Mouse (Mus musculus): ENCODE measurements around the gene Olfr1443. TPM values are rescaled to one million over a fixed set of nuclear protein-coding genes. Genes with fewer than 3 reads are reported as not detected.
"Not testable (repeated sequence)": the region's sequence is repeated elsewhere in the genome, so short reads cannot be mapped to it uniquely, and the experiment has no call there.

Gene Olfr1443
- not detected in 2 replicates for polyA plus RNA-seq (2012; rRNA removed)

DNA sequence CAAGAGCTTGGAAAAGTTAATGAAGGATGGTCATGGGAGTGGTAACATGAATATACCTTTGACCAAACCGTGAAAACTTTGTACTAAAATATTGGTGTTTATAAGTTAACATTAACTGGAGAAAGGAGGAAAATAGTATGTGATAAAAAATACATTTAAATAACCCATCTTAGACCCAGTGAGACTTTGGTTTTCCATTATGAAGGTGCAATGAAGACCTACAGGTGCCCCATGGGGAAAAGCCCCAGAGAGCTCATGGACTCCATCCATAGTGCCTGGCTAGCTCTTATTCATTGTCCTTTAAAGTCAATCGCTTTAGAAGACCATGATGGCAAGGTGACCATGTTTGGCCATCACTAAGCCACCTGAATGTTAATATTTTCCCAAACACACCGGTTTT, at the start of gene Olfr1443:
TSS of gene Olfr1443 (plus strand) at position 301 of the 400 bp plus-strand sequence.
- no peak for DNase-seq (ENCODE audit: extremely low spot score in 1 of 2, low spot score in 1 of 2)

DNA sequence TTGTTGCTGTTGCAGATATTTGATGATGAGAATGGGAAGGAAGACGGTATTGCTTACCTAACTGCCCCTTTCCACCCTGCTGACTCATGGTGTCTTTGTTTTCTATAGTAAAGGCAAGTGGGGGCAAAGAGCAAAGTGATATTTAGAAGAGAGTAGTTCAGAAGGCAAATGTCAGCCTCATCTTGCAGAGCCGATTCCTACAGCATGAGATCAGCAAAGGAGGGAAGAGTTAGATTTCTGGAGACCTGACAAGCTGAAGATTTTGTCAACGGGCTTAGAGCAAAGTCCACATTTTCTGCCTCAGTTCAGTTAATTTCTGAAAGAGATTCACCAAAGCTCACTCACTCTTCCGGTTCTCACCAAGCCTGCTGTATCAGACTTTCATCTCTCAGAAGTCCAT, 44.7 kb upstream of the Olfr1443 start, which contains the start of gene Glyat:
TSS of gene Glyat (plus strand) at position 133 of the 400 bp plus-strand sequence.
- DNase-seq (ENCODE audit: extremely low spot score in 1 of 2, low spot score in 1 of 2), result no peak

DNA sequence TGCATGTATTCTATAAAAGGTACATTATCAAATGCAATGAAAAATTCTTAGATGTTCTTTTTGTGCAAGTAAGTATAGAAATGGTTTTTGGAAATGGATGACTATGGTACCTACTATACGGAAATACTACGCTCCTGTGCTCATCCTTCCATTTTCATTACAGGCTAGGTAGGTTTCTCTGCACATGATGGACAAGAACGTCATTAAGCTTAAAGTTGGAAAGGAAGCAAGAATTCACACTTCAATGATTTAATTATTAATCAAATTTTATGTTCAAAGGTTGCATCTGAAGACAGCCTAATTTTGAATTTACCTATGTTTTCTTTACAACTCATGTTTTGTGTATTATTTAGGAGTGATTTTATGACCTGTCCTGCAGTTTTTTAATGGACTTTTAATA, 43.7 kb upstream of the Olfr1443 start:
- DNase-seq (ENCODE audit: extremely low spot score in 1 of 2, low spot score in 1 of 2), result no peak

DNA sequence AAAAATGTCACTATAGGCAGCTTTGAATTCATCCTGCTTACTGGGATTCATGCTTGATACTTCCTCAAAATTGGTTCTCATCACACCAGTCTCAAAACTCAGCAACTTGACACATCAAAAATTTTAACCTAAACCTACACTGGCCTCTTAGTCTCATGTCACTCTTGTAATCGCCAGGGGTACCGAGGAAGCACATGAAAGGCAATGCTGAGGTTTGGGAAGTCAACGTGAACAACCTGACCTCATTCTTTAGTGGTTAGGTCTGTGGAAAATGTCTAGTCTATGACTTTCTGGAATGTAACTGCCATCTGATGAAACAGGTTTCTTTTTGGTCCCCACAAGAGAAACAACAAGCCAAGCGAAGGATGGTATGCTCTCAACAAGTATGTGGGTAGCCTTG, 42.9 kb upstream of the Olfr1443 start:
- DNase-seq (ENCODE audit: extremely low spot score in 1 of 2, low spot score in 1 of 2), result no peak

DNA sequence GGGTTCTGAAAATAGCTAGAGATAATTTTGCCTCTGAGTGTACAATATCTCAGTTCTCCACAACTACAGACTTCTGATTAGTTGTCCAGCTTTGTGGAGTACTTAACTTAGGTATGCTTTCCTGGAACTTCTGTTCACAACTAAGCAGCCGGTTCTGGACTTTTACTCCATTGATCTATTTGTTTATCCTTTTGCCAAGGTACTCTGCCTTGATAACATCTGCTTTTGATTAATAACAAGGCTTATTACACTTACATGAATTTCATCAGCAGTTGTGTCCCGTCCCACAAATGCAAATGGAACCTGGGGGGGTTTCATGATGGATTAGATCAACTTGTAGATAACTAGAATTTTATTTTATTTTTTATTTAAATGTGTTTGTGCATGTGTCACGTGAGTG, 41.0 kb upstream of the Olfr1443 start:
- no peak for DNase-seq (ENCODE audit: extremely low spot score in 1 of 2, low spot score in 1 of 2)

DNA sequence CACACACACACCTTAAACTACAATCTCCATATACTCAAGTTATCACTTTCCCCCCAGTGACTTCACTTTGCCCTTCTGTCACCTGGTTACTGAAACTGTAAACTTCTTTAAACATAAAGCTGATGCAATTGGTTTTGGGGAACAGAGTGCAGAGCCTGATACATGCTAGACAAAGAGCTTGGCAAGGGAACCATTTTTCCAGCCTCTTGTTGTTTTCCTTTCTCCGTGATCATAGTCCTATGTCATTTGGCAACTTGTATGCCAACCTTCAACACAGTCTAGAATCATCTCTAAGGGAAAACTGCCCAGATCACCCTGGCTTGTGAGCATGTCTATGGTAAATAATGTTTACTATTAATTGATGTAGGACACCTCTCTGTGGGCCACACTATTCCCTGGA, 39.9 kb upstream of the Olfr1443 start:
- no peak for DNase-seq (ENCODE audit: extremely low spot score in 1 of 2, low spot score in 1 of 2)

DNA sequence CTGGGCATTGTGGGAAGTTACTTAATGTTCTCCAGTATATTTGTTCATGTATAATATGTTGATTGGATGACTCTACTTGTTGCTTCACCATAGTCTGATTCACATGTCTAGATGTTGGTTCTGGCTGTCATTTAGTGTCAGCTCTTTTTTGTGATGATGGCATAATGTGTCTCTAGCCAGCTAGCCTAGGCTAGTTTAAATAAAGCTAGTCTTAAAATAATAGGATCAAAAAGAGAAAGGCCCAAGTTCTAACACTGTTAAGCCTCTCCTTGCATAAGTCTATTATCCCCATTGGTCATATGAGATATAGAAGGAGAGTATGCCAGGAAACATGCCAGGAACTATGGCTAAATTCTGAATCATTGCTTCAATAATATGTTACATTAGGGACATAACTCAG, 28.4 kb upstream of the Olfr1443 start:
- DNase-seq (ENCODE audit: extremely low spot score in 1 of 2, low spot score in 1 of 2), result no peak

DNA sequence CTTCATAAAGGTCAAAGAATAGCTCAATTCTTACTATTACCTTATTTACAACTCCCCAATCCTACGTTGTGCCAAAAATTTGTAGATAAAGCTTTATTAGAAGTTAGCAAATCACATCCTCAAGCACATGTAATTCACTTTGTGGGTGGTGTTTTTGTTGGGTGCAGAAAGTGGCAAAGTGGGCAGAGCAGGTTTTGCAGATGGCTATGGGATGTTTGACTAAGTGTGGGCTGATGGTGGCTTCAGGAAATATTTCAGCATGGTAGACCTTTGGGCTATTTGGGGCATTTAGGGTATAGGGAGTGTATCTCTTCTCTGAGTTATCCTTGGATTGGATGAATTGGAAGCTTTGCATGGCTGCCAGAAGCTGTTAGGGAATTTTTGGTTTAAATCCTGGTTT, 11.8 kb upstream of the Olfr1443 start:
- DNase-seq (ENCODE audit: extremely low spot score in 1 of 2, low spot score in 1 of 2), result no peak

DNA sequence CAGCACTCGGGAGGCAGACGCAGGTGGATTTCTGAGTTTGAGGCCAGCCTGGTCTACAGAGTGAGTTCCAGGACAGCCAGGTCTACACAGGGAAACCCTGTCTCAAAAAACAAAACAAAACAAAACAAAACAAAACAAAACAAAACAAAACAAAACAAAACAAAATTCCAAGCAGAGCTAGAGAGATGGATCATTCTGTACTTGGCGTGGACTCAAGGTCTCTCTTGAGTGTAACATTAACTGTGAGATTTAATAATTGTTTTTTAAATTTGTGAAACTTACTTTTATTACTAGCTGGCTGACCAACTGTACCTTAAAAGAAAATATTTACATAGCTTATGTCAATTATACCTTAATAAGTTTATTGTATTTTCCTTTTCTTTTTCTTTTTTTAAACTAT, 9.3 kb upstream of the Olfr1443 start:
- not testable (repeated sequence) for DNase-seq (ENCODE audit: extremely low spot score in 1 of 2, low spot score in 1 of 2)

DNA sequence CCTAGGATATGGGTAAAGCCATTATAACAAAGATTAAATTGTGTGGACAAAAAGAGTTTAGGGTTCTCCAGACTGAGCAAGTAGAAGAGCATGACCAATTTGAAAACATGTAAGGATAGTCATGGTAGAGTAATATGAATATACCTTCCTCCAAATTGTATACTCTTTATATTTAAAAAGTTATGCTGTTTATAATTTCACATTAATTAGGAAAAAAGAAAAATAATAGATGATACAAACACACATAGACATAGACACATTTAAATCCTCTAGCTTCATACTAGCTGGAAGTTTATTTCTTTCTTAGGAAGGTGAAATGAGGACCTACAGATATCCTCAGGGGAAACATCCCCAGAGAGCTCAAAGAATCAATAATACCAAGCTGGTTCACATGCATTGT, 7.8 kb upstream of the Olfr1443 start, which contains the start of gene Olfr1442:
TSS of gene Olfr1442 (plus strand) at position 301 of the 400 bp plus-strand sequence.
- DNase-seq (ENCODE audit: extremely low spot score in 1 of 2, low spot score in 1 of 2), result no peak

DNA sequence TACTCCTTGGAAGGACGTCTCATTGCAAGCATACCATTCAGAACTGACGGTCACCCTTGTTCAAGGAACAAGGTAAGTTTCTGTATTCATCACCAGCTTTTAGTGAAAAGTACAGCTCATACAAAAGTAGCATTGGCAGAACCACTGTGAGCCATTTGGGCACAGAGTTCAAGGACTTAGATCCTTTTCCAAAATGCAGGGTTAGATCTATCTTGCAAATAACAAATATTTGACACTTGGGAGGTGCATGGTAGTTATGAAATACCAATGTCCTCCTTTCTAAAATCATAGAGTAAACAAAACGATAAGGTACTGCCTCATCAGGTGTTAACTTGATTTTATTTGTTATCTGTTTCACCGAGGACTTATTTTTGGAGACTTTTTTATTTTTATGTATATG, 6.9 kb upstream of the Olfr1443 start:
- no peak for DNase-seq (ENCODE audit: extremely low spot score in 1 of 2, low spot score in 1 of 2)

DNA sequence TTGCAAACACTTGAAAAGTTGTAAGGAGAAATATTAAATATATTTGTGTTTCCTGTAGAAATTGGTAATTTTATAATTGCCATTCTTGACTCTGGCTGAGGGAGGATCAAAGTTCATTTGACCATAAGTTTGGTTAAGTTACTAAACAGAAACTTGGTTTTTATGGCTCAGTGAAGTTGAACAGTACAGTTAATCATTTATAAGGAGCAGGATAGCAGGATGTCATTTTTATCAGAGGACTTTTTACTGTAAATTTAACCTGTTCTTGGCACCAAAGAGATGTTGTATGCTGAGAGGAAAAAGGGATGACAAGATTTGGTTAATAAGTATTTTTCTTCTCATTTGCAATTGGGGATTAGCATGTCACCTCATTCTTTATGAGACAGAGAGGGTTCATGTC, 6.7 kb downstream of the Olfr1443 start:
- no peak for DNase-seq (ENCODE audit: extremely low spot score in 1 of 2, low spot score in 1 of 2)

DNA sequence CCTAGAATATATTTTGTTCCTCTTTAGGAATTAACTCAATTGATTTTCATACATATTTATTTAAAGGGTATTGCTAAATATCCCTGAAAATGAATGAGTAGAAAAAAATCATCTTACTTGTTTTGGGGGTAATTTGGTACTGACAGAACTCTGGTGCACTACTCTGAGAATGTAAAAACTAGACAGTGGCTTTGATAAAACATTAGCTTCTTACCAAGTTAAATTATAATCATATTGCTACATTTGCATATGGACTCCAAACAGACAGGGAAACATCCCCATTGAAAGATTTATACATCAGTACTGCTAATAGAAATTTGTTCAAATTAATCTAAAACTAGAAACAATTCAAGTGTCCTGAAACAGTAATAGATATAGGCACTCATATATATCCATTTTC, 7.3 kb downstream of the Olfr1443 start:
- DNase-seq (ENCODE audit: extremely low spot score in 1 of 2, low spot score in 1 of 2), result no peak

DNA sequence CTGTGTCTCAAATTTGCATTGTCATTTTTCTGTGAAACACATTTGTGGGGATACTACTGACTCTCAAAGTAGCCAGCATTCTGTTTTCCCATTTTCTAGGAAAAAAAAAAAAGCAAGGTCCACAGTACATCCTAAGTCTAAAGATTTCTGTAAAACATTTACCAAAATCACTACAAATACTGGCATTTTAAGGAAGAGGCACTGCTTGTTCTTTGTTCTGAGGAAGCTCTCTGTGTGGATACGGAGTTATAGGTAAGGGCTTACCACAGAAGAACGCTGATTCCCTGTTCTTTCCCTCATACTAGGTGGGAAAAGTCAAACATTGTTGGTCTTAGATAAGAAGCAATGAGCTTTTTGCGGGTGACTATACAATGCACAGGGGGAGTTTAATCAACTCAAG, 17.7 kb downstream of the Olfr1443 start, which contains the start of gene Keg1:
TSS of gene Keg1 (plus strand) at position 197 of the 400 bp plus-strand sequence.
- DNase-seq (ENCODE audit: extremely low spot score in 1 of 2, low spot score in 1 of 2), result no peak

DNA sequence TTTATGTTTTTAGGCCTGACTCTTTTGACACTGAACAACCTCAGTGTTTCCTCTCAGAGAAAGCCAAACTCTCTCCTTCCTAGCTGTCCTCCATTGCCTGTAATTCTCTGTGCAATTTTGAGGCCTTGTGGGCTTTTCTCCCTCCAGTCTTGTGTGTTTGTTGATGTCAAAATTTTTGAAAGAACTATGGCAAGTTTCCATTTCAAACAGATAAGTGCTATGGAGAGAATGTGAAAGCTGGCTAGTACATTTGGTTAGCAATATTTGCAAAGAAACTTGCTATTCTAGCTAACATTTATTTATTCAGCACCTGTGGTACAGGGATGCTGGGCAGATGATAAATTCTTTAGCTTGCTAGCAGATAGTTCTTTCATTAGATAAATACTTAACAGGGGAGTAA, 18.3 kb downstream of the Olfr1443 start:
- no peak for DNase-seq (ENCODE audit: extremely low spot score in 1 of 2, low spot score in 1 of 2)

DNA sequence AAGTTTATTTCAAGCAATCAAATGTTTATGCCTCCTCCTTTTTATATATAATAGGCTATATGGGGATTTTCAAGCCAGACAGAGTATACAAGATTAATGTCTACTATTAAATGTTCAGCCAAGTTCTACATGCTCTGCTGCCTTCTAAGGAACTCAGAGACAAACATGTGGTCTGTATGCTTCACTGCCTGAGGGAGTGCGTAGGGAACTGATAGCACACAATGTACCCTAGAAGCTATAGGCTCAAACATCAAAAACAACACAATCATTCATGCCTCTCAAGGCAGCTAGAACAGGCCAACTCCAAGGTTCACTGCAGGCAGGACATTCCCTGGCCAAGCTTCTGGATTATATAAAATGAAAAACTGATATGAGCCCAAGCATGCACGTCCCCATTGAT, 30.5 kb downstream of the Olfr1443 start:
- no peak for DNase-seq (ENCODE audit: extremely low spot score in 1 of 2, low spot score in 1 of 2)

DNA sequence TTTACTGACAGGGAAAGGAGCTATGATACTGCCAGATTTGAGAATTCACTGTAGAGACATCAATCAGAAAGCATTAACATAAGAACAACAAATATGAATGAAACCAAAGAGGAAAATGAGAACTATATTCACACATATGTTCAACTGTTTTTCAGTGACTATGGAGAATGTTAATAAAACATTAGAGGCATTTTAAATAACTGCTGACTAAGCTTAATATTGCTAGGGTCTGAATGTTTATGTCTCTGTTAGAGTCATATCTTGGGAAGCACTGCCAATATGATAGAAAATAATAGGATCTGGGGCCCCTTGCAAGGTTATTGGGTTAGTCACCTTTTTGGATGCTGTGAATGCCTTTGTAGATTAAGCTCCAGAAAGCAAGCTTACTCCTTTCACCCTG, 31.1 kb downstream of the Olfr1443 start:
- no peak for DNase-seq (ENCODE audit: extremely low spot score in 1 of 2, low spot score in 1 of 2)

DNA sequence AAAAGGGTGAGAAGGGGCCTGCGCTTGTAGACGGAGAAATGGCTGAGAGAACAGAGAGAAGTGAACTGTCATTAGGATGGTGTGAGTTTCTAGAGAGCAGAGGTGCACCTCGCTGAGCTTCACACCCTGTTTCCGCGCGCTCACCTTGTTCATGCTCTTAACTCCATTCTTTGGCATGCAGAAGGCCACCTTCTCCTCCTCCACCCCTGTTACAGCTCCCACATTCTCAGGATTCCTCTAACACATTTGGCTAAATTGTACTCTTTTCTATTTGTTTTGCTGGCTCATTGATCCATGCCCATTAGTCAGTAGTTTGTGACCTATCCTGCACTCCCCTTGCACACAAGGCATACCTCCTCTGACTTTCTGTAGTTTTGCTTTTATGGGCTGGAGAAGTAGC, 41.3 kb downstream of the Olfr1443 start:
- no peak for DNase-seq (ENCODE audit: extremely low spot score in 1 of 2, low spot score in 1 of 2)

DNA sequence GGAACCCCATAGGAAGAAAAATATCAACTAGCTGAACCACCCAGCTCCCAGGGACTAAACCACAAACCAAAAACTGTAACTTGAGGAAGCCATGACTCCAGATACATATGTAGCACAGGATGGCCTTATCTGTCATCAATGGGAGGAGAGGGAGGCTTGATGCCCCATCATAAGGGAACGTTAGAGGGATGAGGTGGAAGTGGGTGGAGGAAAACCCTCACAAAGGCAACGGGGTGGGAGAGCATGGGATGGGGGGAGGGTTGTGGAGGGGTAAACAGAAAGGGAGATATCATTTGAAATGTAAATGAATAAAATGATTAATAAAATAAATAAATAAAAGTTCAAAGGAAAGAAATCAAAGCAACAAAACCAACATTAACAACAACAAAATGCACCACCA, 42.6 kb downstream of the Olfr1443 start:
- no peak for DNase-seq (ENCODE audit: extremely low spot score in 1 of 2, low spot score in 1 of 2)

DNA sequence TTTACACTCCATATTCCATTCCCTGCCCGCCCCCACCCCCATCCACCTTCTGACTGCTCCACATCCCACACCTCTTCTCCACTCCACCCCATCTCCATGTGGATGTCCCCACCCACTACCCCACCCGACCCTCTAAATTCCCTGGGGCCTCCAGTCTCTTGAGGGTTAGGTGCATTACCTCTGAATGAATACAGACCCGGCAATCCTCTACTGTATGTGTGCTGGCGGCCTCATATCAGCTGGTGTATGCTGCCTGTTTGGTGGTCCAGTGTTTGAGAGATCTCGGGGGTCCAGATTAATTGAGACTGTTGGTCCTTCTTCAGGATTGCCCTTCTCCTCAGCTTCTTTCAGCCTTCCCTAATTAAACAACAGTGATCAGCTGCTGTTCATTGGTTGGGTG, 43.0 kb downstream of the Olfr1443 start:
- DNase-seq (ENCODE audit: extremely low spot score in 1 of 2, low spot score in 1 of 2), result not testable (repeated sequence)

DNA sequence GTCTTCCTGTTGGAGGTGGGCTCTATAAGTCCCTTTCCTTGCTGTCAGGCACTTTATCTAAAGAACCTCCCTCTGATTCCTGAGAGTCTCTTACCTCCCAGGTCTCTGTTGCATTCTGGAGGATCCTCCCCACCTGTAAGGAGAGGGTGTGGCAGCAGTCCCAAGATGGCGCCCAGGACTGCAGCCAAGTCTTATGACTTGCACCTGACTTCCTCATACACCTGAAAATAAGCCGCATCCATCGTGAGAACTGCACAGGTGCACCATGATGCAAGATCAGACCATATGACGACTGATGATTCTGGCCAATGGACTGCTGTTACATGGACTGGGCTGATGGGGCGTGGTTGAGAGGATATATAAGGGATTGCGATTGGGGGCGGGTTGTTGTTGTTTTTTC, 43.7 kb downstream of the Olfr1443 start:
- not testable (repeated sequence) for DNase-seq (ENCODE audit: extremely low spot score in 1 of 2, low spot score in 1 of 2)

DNA sequence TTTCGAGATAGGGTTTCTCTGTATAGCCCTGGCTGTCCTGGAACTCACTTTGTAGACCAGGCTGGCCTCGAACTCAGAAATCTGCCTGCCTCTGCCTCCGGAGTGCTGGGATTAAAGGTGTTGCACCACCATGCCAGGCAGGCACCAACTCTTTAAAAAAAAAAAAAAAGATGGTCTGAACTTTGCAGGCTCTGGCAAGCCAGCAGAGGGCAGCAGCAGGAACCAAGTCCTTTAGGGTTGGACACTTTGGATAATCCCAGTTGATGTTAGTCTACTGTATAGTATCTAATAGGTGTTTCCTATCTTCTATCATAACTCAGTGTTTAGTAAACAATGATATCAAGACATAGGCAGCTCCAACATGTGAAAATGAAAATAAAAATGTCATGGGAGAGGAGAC, 44.4 kb downstream of the Olfr1443 start:
- DNase-seq (ENCODE audit: extremely low spot score in 1 of 2, low spot score in 1 of 2), result peak in 1 of 2 experiments; percentile 23

DNA sequence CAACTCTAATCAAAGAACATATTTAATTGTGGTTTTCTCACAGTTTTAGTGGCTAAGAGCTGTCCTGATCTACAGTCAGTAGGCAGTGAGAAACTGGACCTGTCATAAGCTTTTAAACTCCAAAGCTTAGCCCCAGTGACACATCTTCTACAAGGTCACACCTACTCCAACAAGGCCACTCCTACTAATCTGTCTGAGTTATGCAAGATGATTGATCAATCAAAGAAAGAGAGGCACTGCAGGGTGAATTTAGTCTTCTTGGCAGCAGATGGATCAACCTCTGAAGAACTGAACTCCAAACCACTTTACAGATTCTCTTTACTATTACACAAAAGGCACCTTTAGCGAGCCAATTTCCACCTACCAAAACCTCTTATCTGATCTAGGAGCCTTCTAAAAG, 47.9 kb downstream of the Olfr1443 start:
- no peak for DNase-seq (ENCODE audit: extremely low spot score in 1 of 2, low spot score in 1 of 2)

All from frontal cortex, adult 2 months (tissue).